Mouse (Mus musculus) intestine, postnatal 0 days (tissue): ENCODE results near the gene Pck1. TPM values are rescaled to one million over a fixed set of nuclear protein-coding genes. Genes with fewer than 3 reads are reported as not detected.

Source experiments
- ATAC-seq: fragments of 200-750 bp; cut with Nextera tagmentation; 2 replicates; pipeline ENCODE4 v1.8.0; 2017; ENCODE audit warnings: mild to moderate bottlenecking, moderate TSS enrichment, moderate library complexity
- H3K27ac ChIP-seq: fragments of 300-500 bp; sonication (generic); 2 replicates; pipeline ENCODE4 v1.5.1; 2014; ENCODE audit warnings: mild to moderate bottlenecking, low read depth, low read length, moderate library complexity
- H3K27me3 ChIP-seq: fragments of 300-500 bp; sonication (generic); replicated peaks from 2 replicates; pipeline ENCODE4 v1.6.1; 2014; ENCODE audit warnings: low read length, mixed read lengths; ENCODE audit not compliant: control insufficient read depth, insufficient read depth
- H3K36me3 ChIP-seq: fragments of 300-500 bp; sonication (generic); 2 replicates; pipeline ENCODE4 v1.6.1; 2014; ENCODE audit warnings: mild to moderate bottlenecking, moderate library complexity; ENCODE audit not compliant: control insufficient read depth, insufficient read depth
- H3K4me1 ChIP-seq: fragments of 300-500 bp; sonication (generic); replicated peaks from 2 replicates; pipeline ENCODE4 v1.6.1; 2014; ENCODE audit warnings: antibody characterized with exemption, low read length, mixed read lengths; ENCODE audit not compliant: control insufficient read depth, insufficient read depth
- H3K4me2 ChIP-seq: fragments of 300-500 bp; sonication (generic); replicated peaks from 2 replicates; pipeline ENCODE4 v1.6.1; 2014; ENCODE audit warnings: low read depth, mild to moderate bottlenecking, moderate library complexity
- H3K4me3 ChIP-seq: fragments of 300-500 bp; sonication (generic); 2 replicates; pipeline ENCODE4 v1.5.1; 2014; ENCODE audit warnings: low read depth, low read length
- H3K9ac ChIP-seq: fragments of 300-500 bp; sonication (generic); 2 replicates; pipeline ENCODE4 v1.6.1; 2014; ENCODE audit warnings: mild to moderate bottlenecking, low read depth, low read length
- H3K9me3 ChIP-seq: fragments of 300-500 bp; sonication (generic); 2 replicates; pipeline ENCODE4 v1.6.1; 2016; ENCODE audit warnings: mixed run types; ENCODE audit not compliant: control insufficient read depth
- CTCF ChIP-seq: sonication (generic); IDR thresholded peaks from 2 replicates; pipeline ENCODE4 v1.5.1; 2016; ENCODE audit warnings: low read depth, mild to moderate bottlenecking, control low read depth, antibody characterized with exemption, moderate library complexity
- WGBS: fragments of 180-500 bp; shearing (Covaris S2); extraction: QIAGEN DNeasy Blood & Tissue Kit; methylation state at CpG from one replicate; pipeline ENCODE4 v1.1.7; 2014; 5-methylcytosine and 5-hydroxymethylcytosine counted together
- polyA plus RNA-seq: library from polyadenylated mRNA; unstranded; fragments of >200 nt; fragmentation: Nextera tagmentation; extraction: Ambion mirVana; gene quantifications from 2 replicates; pipeline ENCODE4 v1.2.1, GENCODE M21; 2015

Pck1 gene
- polyA plus RNA-seq, 1 experiment from 2014 or later: 249 TPM

GRCm38 (mm10) chr2:173145808-173146207 lies 7.0 kb upstream of the Pck1 start:
- 57% methylated on average over 3 of the region's 3 CpGs for WGBS
- no peak for TF ChIP-seq CTCF
- Histone ChIP-seq H3K27me3 (no peaks in the 10 kb centered on the region), H3K9me3 (no peaks in the 10 kb centered on the region), H3K27ac (no peak overlapping the region), H3K4me1 (no peaks in the 10 kb centered on the region), H3K4me3 (no peak overlapping the region), H3K36me3 (no peaks in the 10 kb centered on the region), H3K4me2 (no peak overlapping the region), H3K9ac (no peak overlapping the region)
- ATAC-seq: no peak

GRCm38 (mm10) chr2:173146728-173147127 lies 6.1 kb upstream of the Pck1 start:
- WGBS: 51% methylated on average over 6 of the region's 6 CpGs
- no peak overlapping the region for H3K27ac ChIP-seq
- H3K4me3 ChIP-seq: no peak overlapping the region
- H3K9ac ChIP-seq: no peak overlapping the region
- H3K27me3 ChIP-seq: no peaks in the 10 kb centered on the region
- H3K36me3 ChIP-seq: no peaks in the 10 kb centered on the region
- no peak for ATAC-seq
- H3K4me1 ChIP-seq: peaks cover 4% of the 10 kb centered on the region; the same call in 1 of the 2 replicates
- no peak for TF ChIP-seq CTCF
- no peak overlapping the region for H3K4me2 ChIP-seq
- no peaks in the 10 kb centered on the region for H3K9me3 ChIP-seq

GRCm38 (mm10) chr2:173148001-173148400 lies 4.8 kb upstream of the Pck1 start:
- ATAC-seq: no peak
- WGBS: 70% methylated on average over 5 of the region's 5 CpGs
- Histone ChIP-seq H3K27me3 (no peaks in the 10 kb centered on the region), H3K27ac (no peak overlapping the region), H3K4me1 (peaks cover 7% of the 10 kb centered on the region; the same call in 1 of the 2 replicates), H3K9me3 (no peaks in the 10 kb centered on the region), H3K4me2 (no peak overlapping the region), H3K36me3 (no peaks in the 10 kb centered on the region), H3K4me3 (no peak overlapping the region), H3K9ac (no peak overlapping the region)
- no peak for TF ChIP-seq CTCF

GRCm38 (mm10) chr2:173151352-173151751 lies 1.5 kb upstream of the Pck1 start:
- Histone ChIP-seq H3K4me2 (no peak overlapping the region), H3K9ac (peak overlapping the region; percentile 8; the same call in 1 of the 2 replicates), H3K4me1 (peaks cover 7% of the 10 kb centered on the region; the same call in 1 of the 2 replicates), H3K4me3 (no peak overlapping the region), H3K27ac (peak overlapping the region; percentile 90), H3K36me3 (peaks cover 16% of the 10 kb centered on the region; the same call in 1 of the 2 replicates), H3K9me3 (no peaks in the 10 kb centered on the region), H3K27me3 (no peaks in the 10 kb centered on the region)
- no peak for ATAC-seq
- 23% methylated on average over 5 of the region's 5 CpGs for WGBS
- no peak for TF ChIP-seq CTCF

- no peak overlapping the region for H3K4me3 ChIP-seq
- no peaks in the 10 kb centered on the region for H3K9me3 ChIP-seq
- 87% methylated on average over 7 of the region's 7 CpGs for WGBS
- peak overlapping the region; percentile 8; the same call in 1 of the 2 replicates for H3K9ac ChIP-seq
- peak overlapping the region; percentile 90 for H3K27ac ChIP-seq
- no peaks in the 10 kb centered on the region for H3K27me3 ChIP-seq
- H3K36me3 ChIP-seq: peaks cover 18% of the 10 kb centered on the region; the same call in 1 of the 2 replicates
- TF ChIP-seq CTCF: no peak
- H3K4me1 ChIP-seq: peaks cover 7% of the 10 kb centered on the region; the same call in 1 of the 2 replicates
- ATAC-seq: no peak
- H3K4me2 ChIP-seq: no peak overlapping the region
Measured at GRCm38 (mm10) chr2:173151784-173152284, 1.0 kb upstream of the Pck1 start.

- peaks cover 7% of the 10 kb centered on the region; the same call in 1 of the 2 replicates for H3K4me1 ChIP-seq
- peak overlapping the region; percentile 79 for H3K9ac ChIP-seq
- H3K4me2 ChIP-seq: peak overlapping the region; percentile 57
- peak overlapping the region; percentile 32 for H3K4me3 ChIP-seq
- TF ChIP-seq CTCF: no peak
- ATAC-seq: peak; percentile 5; the same call in 1 of the 2 replicates
- H3K36me3 ChIP-seq: peaks cover 26% of the 10 kb centered on the region; the same call in 1 of the 2 replicates
- H3K27ac ChIP-seq: peak overlapping the region; percentile 88
- H3K27me3 ChIP-seq: no peaks in the 10 kb centered on the region
- no peaks in the 10 kb centered on the region for H3K9me3 ChIP-seq
- 59% methylated on average over 10 of the region's 10 CpGs for WGBS
Measured at GRCm38 (mm10) chr2:173153266-173153665, 418 bp downstream of the Pck1 start.
